Mouse (Mus musculus) lung, embryonic 15.5 days (tissue): Measurements from ENCODE around the gene Nrip2. TPM values are rescaled to one million over a fixed set of nuclear protein-coding genes. Genes with fewer than 3 reads are reported as not detected.
"Not testable (repeated sequence)": the region's sequence is repeated elsewhere in the genome, so short reads cannot be mapped to it uniquely, and the experiment has no call there.

Source experiments
- ATAC-seq: fragments of 200-750 bp; cut with Nextera tagmentation; 2 replicates; pipeline ENCODE4 v1.8.0; 2017; ENCODE audit warnings: moderate number of reproducible peaks, borderline replicate concordance; ENCODE audit not compliant: low FRiP score, low TSS enrichment; ENCODE audit errors: extremely low read depth
- H3K27ac ChIP-seq: fragments of 300-500 bp; sonication (generic); 2 replicates; pipeline ENCODE4 v1.5.1; 2015; ENCODE audit warnings: moderate library complexity, mild to moderate bottlenecking, inconsistent platforms
- H3K27me3 ChIP-seq: fragments of 300-500 bp; sonication (generic); 2 replicates; pipeline ENCODE4 v1.6.1; 2015; ENCODE audit warnings: inconsistent platforms
- H3K36me3 ChIP-seq: fragments of 300-500 bp; sonication (generic); 2 replicates; pipeline ENCODE4 v1.6.1; 2015; ENCODE audit warnings: inconsistent platforms
- H3K4me1 ChIP-seq: fragments of 300-500 bp; sonication (generic); 2 replicates; pipeline ENCODE4 v1.6.1; 2015; ENCODE audit warnings: inconsistent platforms
- H3K4me2 ChIP-seq: fragments of 300-500 bp; sonication (generic); 2 replicates; pipeline ENCODE4 v1.6.1; 2015; ENCODE audit warnings: inconsistent platforms, mild to moderate bottlenecking, moderate library complexity
- H3K4me3 ChIP-seq: fragments of 300-500 bp; sonication (generic); 2 replicates; pipeline ENCODE4 v1.5.1; 2015; ENCODE audit warnings: mild to moderate bottlenecking, inconsistent platforms
- H3K9ac ChIP-seq: fragments of 300-500 bp; sonication (generic); 2 replicates; pipeline ENCODE4 v1.6.1; 2015; ENCODE audit warnings: inconsistent platforms
- H3K9me3 ChIP-seq: fragments of 300-500 bp; sonication (generic); 2 replicates; pipeline ENCODE4 v1.6.1; 2016; ENCODE audit warnings: inconsistent platforms
- WGBS: fragments of 180-500 bp; shearing (Covaris S2); methylation state at CpG from one replicate; pipeline ENCODE4 v1.1.7; 2015; 5-methylcytosine and 5-hydroxymethylcytosine counted together
- polyA plus RNA-seq: library from polyadenylated mRNA; unstranded; fragments of >200 nt; fragmentation: Nextera tagmentation; extraction: Ambion mirVana; gene quantifications from 2 replicates; pipeline ENCODE4 v1.2.1, GENCODE M21; 2015

The Nrip2 gene
- polyA plus RNA-seq, 1 experiment from 2014 or later = 3.7 TPM

- ATAC-seq = no peak
- H3K4me2 ChIP-seq = no peak overlapping the region
- peaks cover 90% of the 10 kb centered on the region for H3K36me3 ChIP-seq
- no peak overlapping the region for H3K4me3 ChIP-seq
- H3K9ac ChIP-seq = no peak overlapping the region
- H3K27me3 ChIP-seq = no peaks in the 10 kb centered on the region
- H3K27ac ChIP-seq = no peak overlapping the region
- H3K4me1 ChIP-seq = peaks cover 1% of the 10 kb centered on the region; the same call in 1 of the 2 replicates
- WGBS = 93% methylated on average over 5 of the region's 5 CpGs
- H3K9me3 ChIP-seq = no peaks in the 10 kb centered on the region
Measured at GRCm38 (mm10) chr6:128370040-128370439, 29.1 kb upstream of the Nrip2 start.

DNA sequence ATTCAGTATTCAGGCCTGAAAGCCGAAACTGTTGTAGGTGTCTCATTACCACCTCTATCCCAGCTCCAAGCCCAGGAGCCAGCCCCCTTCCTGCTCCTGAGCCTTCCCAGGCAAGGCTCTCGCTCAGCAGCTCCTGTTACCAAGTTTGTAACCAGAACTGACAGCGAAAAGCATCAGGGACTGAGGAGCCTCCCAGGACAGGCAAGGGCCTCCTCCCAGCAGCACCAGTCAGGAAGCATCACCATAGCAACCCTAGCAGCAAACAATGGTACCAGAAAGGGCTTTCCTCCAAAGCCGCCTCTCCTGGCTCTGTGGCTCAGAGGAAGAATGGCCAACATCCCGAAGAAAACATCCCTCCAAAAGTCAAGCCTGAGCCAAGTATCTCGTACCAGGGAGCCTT is 23.9 kb upstream of the Nrip2 start, which contains the start of the genes Tex52 and Gm44596:
Gene Tex52, plus strand, starts transcription at position 265 of the 400 bp plus-strand sequence.
Gene Gm44596, plus strand, starts transcription at position 312 of the 400 bp plus-strand sequence.
- H3K9me3 ChIP-seq = no peaks in the 10 kb centered on the region
- H3K4me2 ChIP-seq = no peak within 1 kb of the TSS
- no peak within 1 kb of the TSS for H3K27ac ChIP-seq
- H3K9ac ChIP-seq = no peak within 1 kb of the TSS
- H3K4me1 ChIP-seq = peaks cover 3% of the 10 kb centered on the region; the same call in 1 of the 2 replicates
- no peaks in the 10 kb centered on the region for H3K27me3 ChIP-seq
- ATAC-seq = no peak
- 52% methylated on average over 6 of the region's 6 CpGs for WGBS
- H3K36me3 ChIP-seq = peaks cover 59% of the 10 kb centered on the region
- H3K4me3 ChIP-seq = no peak within 1 kb of the TSS

DNA sequence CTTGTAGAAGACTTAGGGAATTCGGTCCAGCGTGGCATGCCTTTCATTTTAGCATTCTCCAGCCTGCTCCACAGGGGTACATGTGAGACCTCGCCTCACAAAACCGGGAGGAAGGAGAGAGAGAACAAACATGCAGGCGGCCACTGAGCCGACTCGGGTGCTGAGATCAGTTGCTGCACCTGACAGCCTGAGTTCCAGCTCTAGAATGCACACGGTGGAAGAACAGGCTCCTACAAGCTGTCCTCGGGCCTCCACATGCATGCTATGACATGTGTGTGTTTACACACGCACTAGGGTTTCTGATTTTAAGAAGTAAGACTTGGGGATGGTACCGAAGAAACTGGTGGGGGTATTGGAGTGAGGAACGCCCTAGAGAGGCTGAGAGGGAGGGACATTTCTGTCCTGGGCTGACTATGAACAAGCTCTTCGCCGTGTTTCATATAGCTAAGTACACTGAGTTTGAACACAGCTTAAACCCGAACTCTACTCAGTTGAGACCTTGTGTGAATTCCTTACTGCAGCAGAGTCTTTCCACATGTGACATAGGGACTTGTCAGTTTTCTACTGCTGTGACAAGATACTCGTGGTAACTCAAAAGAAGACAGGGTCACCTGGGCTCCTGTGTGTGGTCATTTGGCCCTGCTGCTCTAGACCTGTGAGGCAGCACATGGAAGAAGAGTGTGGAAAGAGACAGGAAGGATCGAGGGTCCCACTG is 22.6 kb upstream of the Nrip2 start:
- no peak overlapping the region for H3K9ac ChIP-seq
- H3K36me3 ChIP-seq = peaks cover 46% of the 10 kb centered on the region
- ATAC-seq = no peak
- no peak overlapping the region for H3K4me3 ChIP-seq
- no peak overlapping the region for H3K27ac ChIP-seq
- peaks cover 3% of the 10 kb centered on the region; the same call in 1 of the 2 replicates for H3K4me1 ChIP-seq
- no peaks in the 10 kb centered on the region for H3K27me3 ChIP-seq
- no peaks in the 10 kb centered on the region for H3K9me3 ChIP-seq
- 83% methylated on average over 17 of the region's 17 CpGs for WGBS
- no peak overlapping the region for H3K4me2 ChIP-seq

DNA sequence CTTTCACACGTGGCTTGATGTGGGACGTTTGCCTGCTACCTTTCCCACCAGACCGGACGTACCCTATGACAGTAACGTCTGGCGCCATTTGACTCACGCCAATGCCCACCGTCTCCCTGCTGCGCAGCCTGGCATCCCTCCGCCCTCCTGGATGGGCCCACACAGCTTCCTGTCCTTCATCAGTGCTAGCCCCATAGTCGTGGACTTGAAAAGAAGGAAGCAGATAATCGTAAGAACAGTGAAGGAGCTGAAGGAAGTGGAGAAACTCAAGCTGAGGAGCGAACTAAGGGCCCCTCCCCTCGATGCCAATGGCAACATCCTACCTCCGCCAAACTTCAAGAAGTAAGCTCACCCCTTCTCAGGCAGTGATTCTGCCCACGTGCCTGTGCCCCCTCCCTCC is 19.5 kb upstream of the Nrip2 start:
- Histone ChIP-seq H3K9ac (no peak overlapping the region), H3K36me3 (peaks cover 15% of the 10 kb centered on the region), H3K9me3 (no peaks in the 10 kb centered on the region), H3K4me3 (no peak overlapping the region), H3K4me2 (no peak overlapping the region), H3K27me3 (no peaks in the 10 kb centered on the region), H3K27ac (no peak overlapping the region), H3K4me1 (peaks cover 3% of the 10 kb centered on the region; the same call in 1 of the 2 replicates)
- ATAC-seq = no peak
- WGBS = 78% methylated on average over 16 of the region's 16 CpGs

DNA sequence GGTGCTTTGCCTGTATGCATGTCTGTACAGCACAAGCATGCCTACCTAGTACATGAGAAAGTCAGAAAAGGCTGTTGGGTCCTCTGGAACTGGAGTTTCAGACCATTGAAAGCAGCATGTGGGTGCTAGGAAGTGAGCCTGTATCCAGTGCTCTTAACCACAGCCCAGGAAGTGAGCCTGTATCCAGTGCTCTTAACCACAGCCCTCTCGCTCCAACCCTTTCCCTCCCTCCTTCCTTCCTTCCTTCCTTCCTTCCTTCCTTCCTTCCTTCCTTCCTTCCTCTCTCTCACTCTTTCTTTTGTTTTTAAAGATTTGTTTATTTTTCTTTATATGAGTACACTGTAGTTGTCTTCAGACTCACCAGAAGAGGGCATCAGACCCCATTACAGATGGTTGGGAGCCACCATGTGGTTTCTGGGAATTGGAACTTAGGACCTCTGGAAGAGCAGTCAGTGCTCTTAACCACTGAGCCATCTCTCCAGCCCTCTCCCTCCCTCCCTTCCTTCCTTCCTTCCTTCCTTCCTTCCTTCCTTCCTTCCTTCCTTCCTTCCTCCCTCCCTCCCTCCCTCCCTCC is 18.4 kb upstream of the Nrip2 start:
- H3K9ac ChIP-seq, H3K4me2 ChIP-seq, H3K9me3 ChIP-seq, ATAC-seq, H3K27ac ChIP-seq, H3K36me3 ChIP-seq, H3K4me1 ChIP-seq, H3K27me3 ChIP-seq, H3K4me3 ChIP-seq: not testable (repeated sequence)
- WGBS = 63% methylated on average over 1 of the region's 1 CpGs

GRCm38 (mm10) chr6:128381254-128381653 is 17.8 kb upstream of the Nrip2 start:
- Histone ChIP-seq H3K9ac (no peak overlapping the region), H3K27ac (no peak overlapping the region), H3K36me3 (peaks cover 3% of the 10 kb centered on the region; the same call in 1 of the 2 replicates), H3K9me3 (no peaks in the 10 kb centered on the region), H3K4me3 (no peak overlapping the region), H3K4me1 (no peaks in the 10 kb centered on the region), H3K27me3 (no peaks in the 10 kb centered on the region), H3K4me2 (no peak overlapping the region)
- 66% methylated on average over 3 of the region's 3 CpGs for WGBS
- no peak for ATAC-seq

- no peak for ATAC-seq
- Histone ChIP-seq H3K27me3 (no peaks in the 10 kb centered on the region), H3K4me1 (no peaks in the 10 kb centered on the region), H3K36me3 (no peaks in the 10 kb centered on the region), H3K4me2 (no peak overlapping the region), H3K9ac (no peak overlapping the region), H3K4me3 (no peak overlapping the region), H3K27ac (no peak overlapping the region), H3K9me3 (no peaks in the 10 kb centered on the region)
- WGBS = 72% methylated on average over 7 of the region's 7 CpGs
Measured at GRCm38 (mm10) chr6:128383752-128384151, 15.3 kb upstream of the Nrip2 start.

DNA sequence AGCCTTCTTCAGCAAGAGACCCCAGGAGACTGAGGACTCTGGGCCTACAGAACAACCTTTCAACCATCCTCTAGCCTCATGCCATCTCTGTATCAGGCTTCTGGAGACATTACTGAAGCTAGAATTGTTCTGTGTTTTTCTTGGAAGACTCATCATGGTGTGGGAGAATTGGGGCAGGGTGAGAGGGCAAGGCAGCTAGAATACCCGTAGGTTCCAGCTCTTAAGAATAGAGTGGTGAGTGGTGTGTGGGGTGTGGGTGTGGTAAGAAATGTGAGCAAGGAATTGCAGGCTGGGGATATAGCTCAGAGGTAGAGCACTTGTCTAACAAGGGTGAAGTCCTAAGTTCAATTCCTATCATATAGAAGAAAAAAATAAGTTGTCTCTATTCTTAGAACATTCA is 14.1 kb upstream of the Nrip2 start:
- Histone ChIP-seq H3K9ac (no peak overlapping the region), H3K27me3 (no peaks in the 10 kb centered on the region), H3K4me3 (no peak overlapping the region), H3K36me3 (no peaks in the 10 kb centered on the region), H3K4me1 (no peaks in the 10 kb centered on the region), H3K4me2 (no peak overlapping the region), H3K9me3 (no peaks in the 10 kb centered on the region), H3K27ac (no peak overlapping the region)
- WGBS = 52% methylated on average over 1 of the region's 1 CpGs
- ATAC-seq = no peak

GRCm38 (mm10) chr6:128389185-128389584 is 9.9 kb upstream of the Nrip2 start:
- H3K4me2 ChIP-seq = no peak overlapping the region
- H3K4me1 ChIP-seq = no peaks in the 10 kb centered on the region
- no peak for ATAC-seq
- H3K9me3 ChIP-seq = no peaks in the 10 kb centered on the region
- WGBS = 94% methylated on average over 1 of the region's 1 CpGs
- no peak overlapping the region for H3K9ac ChIP-seq
- no peak overlapping the region for H3K27ac ChIP-seq
- H3K4me3 ChIP-seq = no peak overlapping the region
- no peaks in the 10 kb centered on the region for H3K27me3 ChIP-seq
- H3K36me3 ChIP-seq = no peaks in the 10 kb centered on the region

- Histone ChIP-seq H3K9me3 (no peaks in the 10 kb centered on the region), H3K4me2 (no peak overlapping the region), H3K36me3 (no peaks in the 10 kb centered on the region), H3K27me3 (no peaks in the 10 kb centered on the region), H3K9ac (no peak overlapping the region), H3K4me3 (no peak overlapping the region), H3K4me1 (no peaks in the 10 kb centered on the region), H3K27ac (no peak overlapping the region)
- no peak for ATAC-seq
- 33% methylated on average over 1 of the region's 1 CpGs for WGBS
Measured at GRCm38 (mm10) chr6:128390683-128391082, 8.4 kb upstream of the Nrip2 start.

- H3K4me2 ChIP-seq = no peak overlapping the region
- H3K4me3 ChIP-seq = no peak overlapping the region
- no peak overlapping the region for H3K9ac ChIP-seq
- no peaks in the 10 kb centered on the region for H3K36me3 ChIP-seq
- no peak for ATAC-seq
- WGBS = 70% methylated on average over 7 of the region's 7 CpGs
- H3K27ac ChIP-seq = no peak overlapping the region
- H3K9me3 ChIP-seq = no peaks in the 10 kb centered on the region
- H3K4me1 ChIP-seq = peaks cover 13% of the 10 kb centered on the region
- no peaks in the 10 kb centered on the region for H3K27me3 ChIP-seq
Measured at GRCm38 (mm10) chr6:128397574-128398261, 1.4 kb upstream of the Nrip2 start.
